Mouse (Mus musculus) heart, embryonic 14.5 days (tissue): ENCODE data around the gene Ddx41. TPM values are rescaled to one million over a fixed set of nuclear protein-coding genes. Genes with fewer than 3 reads are reported as not detected.

ENCODE experiments used
- ATAC-seq: fragments of 200-750 bp; cut with Nextera tagmentation; 2 replicates; pipeline ENCODE4 v1.8.0; 2017; ENCODE audit warnings: low read depth, moderate TSS enrichment; ENCODE audit not compliant: insufficient number of reproducible peaks, insufficient read depth, low FRiP score
- H3K27ac ChIP-seq, 2 experiments: fragments of 200-500 bp in 1 of 2; fragments of 300-500 bp in 1 of 2; sonication (generic) in 1 of 2; replicated peaks in 1 of 2; 2 replicates each; pipeline ENCODE4 v1.5.1; 2012 to 2014; ENCODE audit warnings: low read depth in 2 of 2, low read length in 2 of 2, control low read depth in 1 of 2, mild to moderate bottlenecking in 1 of 2, mixed read lengths in 1 of 2; ENCODE audit not compliant: control insufficient read depth in 1 of 2, insufficient read depth in 1 of 2
- H3K27me3 ChIP-seq: fragments of 300-500 bp; sonication (generic); 2 replicates; pipeline ENCODE4 v1.6.1; 2014; ENCODE audit warnings: mild to moderate bottlenecking, low read length, control low read depth; ENCODE audit not compliant: control insufficient read depth, insufficient read depth
- H3K36me3 ChIP-seq: fragments of 300-500 bp; sonication (generic); 2 replicates; pipeline ENCODE4 v1.6.1; 2014; ENCODE audit warnings: mild to moderate bottlenecking, control low read depth, low read length, mixed read lengths; ENCODE audit not compliant: control insufficient read depth, insufficient read depth
- H3K4me1 ChIP-seq, 2 experiments: fragments of 200-500 bp in 1 of 2; fragments of 300-500 bp in 1 of 2; sonication (generic) in 1 of 2; 2 replicates each; pipeline ENCODE4 v1.6.1; 2012 to 2014; ENCODE audit warnings: low read length in 2 of 2, control low read depth in 1 of 2, mixed read lengths in 1 of 2; ENCODE audit not compliant: control insufficient read depth in 2 of 2, insufficient read depth in 2 of 2
- H3K4me2 ChIP-seq: fragments of 300-500 bp; sonication (generic); 2 replicates; pipeline ENCODE4 v1.6.1; 2014; ENCODE audit warnings: mild to moderate bottlenecking, low read length
- H3K4me3 ChIP-seq, 2 experiments: fragments of 200-500 bp in 1 of 2; fragments of 300-500 bp in 1 of 2; sonication (generic) in 1 of 2; 2 replicates each; pipeline ENCODE4 v1.5.1; 2012 to 2014; ENCODE audit warnings: low read length in 2 of 2, mild to moderate bottlenecking in 2 of 2, control low read depth in 1 of 2, low read depth in 1 of 2, moderate library complexity in 1 of 2; ENCODE audit not compliant: control insufficient read depth in 1 of 2, insufficient read depth in 1 of 2
- H3K9ac ChIP-seq: fragments of 300-500 bp; sonication (generic); 2 replicates; pipeline ENCODE4 v1.6.1; 2014; ENCODE audit warnings: mild to moderate bottlenecking, low read length
- H3K9me3 ChIP-seq: fragments of 300-500 bp; sonication (generic); 2 replicates; pipeline ENCODE4 v1.6.1; 2016; ENCODE audit warnings: low read length, control low read depth; ENCODE audit not compliant: control insufficient read depth
- WGBS: fragments of 180-500 bp; shearing (Covaris S2); extraction: QIAGEN DNeasy Blood & Tissue Kit; methylation state at CpG from one replicate; pipeline ENCODE4 v1.1.7; 2014; 5-methylcytosine and 5-hydroxymethylcytosine counted together
- polyA plus RNA-seq: library from polyadenylated mRNA; unstranded; fragments of >200 nt; fragmentation: Nextera tagmentation; extraction: Ambion mirVana; gene quantifications from 2 replicates; pipeline ENCODE4 v1.2.1, GENCODE M21; 2014

Ddx41 gene
- polyA plus RNA-seq, 1 experiment from 2014 or later = 28.9 TPM

- peaks cover 14% of the 10 kb centered on the region for H3K36me3 ChIP-seq
- no peak overlapping the region for H3K27ac ChIP-seq
- H3K27me3 ChIP-seq = no peaks in the 10 kb centered on the region
- ATAC-seq = no peak
- no peaks in the 10 kb centered on the region for H3K9me3 ChIP-seq
- H3K4me1 ChIP-seq = peaks cover 0 to 3% of the 10 kb centered on the region in 2 experiments; a peak in 1 of 4 replicates
- H3K4me3 ChIP-seq = no peak overlapping the region
- WGBS = 79% methylated on average over 15 of the region's 16 CpGs
- no peak overlapping the region for H3K9ac ChIP-seq
- H3K4me2 ChIP-seq = no peak overlapping the region
These were observed 10.5 kb downstream of the Ddx41 start for GRCm38 (mm10) chr13:55525733-55526553.

DNA sequence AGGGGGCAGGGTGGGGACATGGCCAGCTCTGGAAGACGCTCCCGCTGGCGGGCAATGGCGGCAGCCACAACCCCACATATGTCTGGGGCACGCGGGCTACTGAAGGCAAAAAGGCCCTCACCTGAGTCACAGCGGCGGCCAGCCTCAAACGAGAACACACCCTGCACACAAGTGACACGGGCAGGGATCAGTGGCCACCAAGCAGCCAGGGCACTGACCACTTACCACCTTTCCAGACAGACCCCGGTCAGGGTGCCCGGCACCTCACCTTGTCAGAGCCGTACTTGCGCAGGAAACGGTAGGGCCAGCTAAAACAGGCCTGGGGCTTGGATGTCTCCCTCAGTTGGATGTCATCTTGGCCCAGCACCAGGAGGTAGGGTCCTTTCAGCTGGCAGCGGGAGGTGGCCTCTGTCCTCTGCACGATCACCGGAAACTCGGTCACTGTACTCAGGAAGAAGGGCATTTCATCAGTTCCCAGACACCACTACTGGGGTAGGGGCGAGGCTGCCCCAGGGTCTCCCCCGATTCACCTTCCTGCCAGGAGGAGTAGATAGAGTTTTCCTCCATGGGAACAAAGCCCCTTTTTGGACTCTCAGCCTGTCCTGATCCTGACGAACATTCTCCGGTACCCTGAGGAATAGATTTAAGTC lies 12.4 kb downstream of the Ddx41 start:
- H3K27ac ChIP-seq = peak overlapping the region; percentile 27 to 77; a peak in 1 of 4 replicates
- no peak overlapping the region for H3K4me2 ChIP-seq
- WGBS = 80% methylated on average over 23 of the region's 23 CpGs
- H3K36me3 ChIP-seq = no peaks in the 10 kb centered on the region
- H3K27me3 ChIP-seq = no peaks in the 10 kb centered on the region
- H3K4me1 ChIP-seq = peaks cover 0 to 3% of the 10 kb centered on the region in 2 experiments; a peak in 1 of 4 replicates
- no peak for ATAC-seq
- H3K9ac ChIP-seq = no peak overlapping the region
- H3K4me3 ChIP-seq = no peak overlapping the region
- no peaks in the 10 kb centered on the region for H3K9me3 ChIP-seq

DNA sequence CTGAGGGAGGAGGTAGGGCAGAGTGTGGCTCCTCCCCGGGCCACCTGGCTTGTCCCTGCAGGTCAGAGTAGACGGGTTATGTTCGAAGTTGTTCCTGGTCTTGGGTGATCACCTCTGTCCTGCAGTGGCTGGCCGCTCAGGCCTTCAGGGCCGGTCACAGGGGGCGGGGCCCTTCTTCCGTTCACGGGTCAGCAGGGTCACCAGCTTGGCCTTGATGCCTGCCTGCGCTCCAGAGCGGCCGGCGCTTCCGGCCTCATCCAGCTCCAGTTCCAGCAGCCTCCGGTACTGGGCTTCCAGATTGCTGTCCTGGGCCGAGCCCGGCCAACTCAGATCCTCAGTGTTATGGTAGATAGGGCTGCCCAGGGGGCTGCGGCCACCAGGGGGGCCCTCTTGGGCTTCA lies 13.2 kb downstream of the Ddx41 start:
- H3K27ac ChIP-seq = peak overlapping the region; percentile 77 to 82
- no peaks in the 10 kb centered on the region for H3K36me3 ChIP-seq
- H3K4me1 ChIP-seq = peaks cover 0 to 3% of the 10 kb centered on the region in 2 experiments; a peak in 1 of 4 replicates
- no peaks in the 10 kb centered on the region for H3K27me3 ChIP-seq
- H3K4me2 ChIP-seq = no peak overlapping the region
- H3K4me3 ChIP-seq = no peak overlapping the region
- no peak overlapping the region for H3K9ac ChIP-seq
- peak; percentile 31; the same call in 1 of the 2 replicates for ATAC-seq
- H3K9me3 ChIP-seq = no peaks in the 10 kb centered on the region
- WGBS = 65% methylated on average over 17 of the region's 17 CpGs

GRCm38 (mm10) chr13:55522730-55523129 lies 13.7 kb downstream of the Ddx41 start:
- Histone ChIP-seq H3K27me3 (0 out of 2 replicates have a peak, but pooled peaks cover 5% of the 10 kb centered on the region), H3K4me1 (peaks cover 0 to 3% of the 10 kb centered on the region in 2 experiments; a peak in 1 of 4 replicates), H3K9ac (no peak overlapping the region), H3K4me2 (no peak overlapping the region), H3K9me3 (no peaks in the 10 kb centered on the region), H3K36me3 (no peaks in the 10 kb centered on the region), H3K4me3 (no peak overlapping the region), H3K27ac (peak overlapping the region; percentile 77 to 82)
- peak; percentile 48 for ATAC-seq
- WGBS = 39% methylated on average over 8 of the region's 8 CpGs

- H3K9ac ChIP-seq = no peak overlapping the region
- H3K36me3 ChIP-seq = no peaks in the 10 kb centered on the region
- no peaks in the 10 kb centered on the region for H3K9me3 ChIP-seq
- WGBS = 52% methylated on average over 4 of the region's 4 CpGs
- peaks cover 14% of the 10 kb centered on the region for H3K27me3 ChIP-seq
- no peak overlapping the region for H3K27ac ChIP-seq
- H3K4me1 ChIP-seq = peaks cover 0 to 3% of the 10 kb centered on the region in 2 experiments; a peak in 1 of 4 replicates
- H3K4me3 ChIP-seq = no peak overlapping the region
- no peak overlapping the region for H3K4me2 ChIP-seq
- ATAC-seq = no peak
These were observed 16.9 kb downstream of the Ddx41 start for GRCm38 (mm10) chr13:55519606-55520005.

GRCm38 (mm10) chr13:55516955-55517354 lies 19.5 kb downstream of the Ddx41 start:
- Histone ChIP-seq H3K27ac (no peak overlapping the region), H3K4me3 (no peak overlapping the region), H3K4me2 (no peak overlapping the region), H3K27me3 (peaks cover 14% of the 10 kb centered on the region), H3K9me3 (no peaks in the 10 kb centered on the region), H3K4me1 (peaks cover 2 to 3% of the 10 kb centered on the region in 2 experiments; a peak in 3 of 4 replicates), H3K9ac (no peak overlapping the region), H3K36me3 (peaks cover 2% of the 10 kb centered on the region)
- WGBS = 4% methylated on average over 5 of the region's 5 CpGs
- no peak for ATAC-seq

DNA sequence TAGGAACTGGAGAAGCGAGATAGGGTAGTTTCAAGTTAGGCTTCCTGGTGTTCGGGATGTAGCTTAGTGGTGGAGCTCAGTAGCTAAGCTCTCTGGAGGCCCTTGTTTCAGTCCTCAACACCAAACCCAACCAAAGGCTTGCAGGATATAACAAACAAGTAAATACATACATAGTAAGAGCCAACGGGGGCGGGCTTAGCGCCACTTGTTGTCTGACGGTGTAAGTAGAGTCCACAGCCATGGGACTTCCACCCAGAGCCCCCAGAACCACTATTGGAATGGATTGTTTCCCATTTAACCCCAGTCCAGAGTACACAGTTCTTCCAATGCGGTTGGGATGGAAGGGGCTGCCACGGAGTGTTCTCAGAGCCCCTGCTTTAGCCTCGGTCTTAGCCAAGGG lies 22.6 kb downstream of the Ddx41 start:
- peak overlapping the region in 1 of 2 experiments; percentile 99; a peak in 2 of 4 replicates for H3K4me3 ChIP-seq
- H3K27me3 ChIP-seq = peaks cover 14% of the 10 kb centered on the region
- H3K4me1 ChIP-seq = peaks cover 29 to 34% of the 10 kb centered on the region in 2 experiments
- 36% methylated on average over 9 of the region's 9 CpGs for WGBS
- peaks cover 25% of the 10 kb centered on the region for H3K36me3 ChIP-seq
- peak overlapping the region; percentile 92 for H3K4me2 ChIP-seq
- H3K9ac ChIP-seq = peak overlapping the region; percentile 99; the same call in 1 of the 2 replicates
- no peaks in the 10 kb centered on the region for H3K9me3 ChIP-seq
- ATAC-seq = no peak
- no peak overlapping the region for H3K27ac ChIP-seq
